Mouse (Mus musculus) hindbrain, embryonic 10.5 days (tissue): ENCODE data around the gene Hba-a1. TPM values are rescaled to one million over a fixed set of nuclear protein-coding genes. Genes with fewer than 3 reads are reported as not detected.
"Not testable (repeated sequence)": the region's sequence is repeated elsewhere in the genome, so short reads cannot be mapped to it uniquely, and the experiment has no call there.

Experiments used
- DNase-seq: peaks from one replicate; pipeline ENCODE4 v3.0.0-alpha.2; 2017; ENCODE audit warnings: low spot score
- H3K27ac ChIP-seq: fragments of 300-500 bp; sonication (generic); 2 replicates; pipeline ENCODE4 v1.5.1; 2016; ENCODE audit warnings: mild to moderate bottlenecking, moderate library complexity
- H3K27me3 ChIP-seq: fragments of 300-500 bp; sonication (generic); 2 replicates; pipeline ENCODE4 v1.6.1; 2016; ENCODE audit warnings: mild to moderate bottlenecking; ENCODE audit not compliant: poor library complexity, insufficient read depth, severe bottlenecking
- H3K36me3 ChIP-seq: fragments of 300-500 bp; sonication (generic); 2 replicates; pipeline ENCODE4 v1.6.1; 2016; ENCODE audit warnings: mild to moderate bottlenecking, moderate library complexity
- H3K4me1 ChIP-seq: fragments of 300-500 bp; sonication (generic); replicated peaks from 2 replicates; pipeline ENCODE4 v1.6.1; 2016; ENCODE audit warnings: mild to moderate bottlenecking
- H3K4me3 ChIP-seq: fragments of 300-500 bp; sonication (generic); 2 replicates; pipeline ENCODE4 v1.5.1; 2016; ENCODE audit warnings: mild to moderate bottlenecking, moderate library complexity
- H3K9me3 ChIP-seq: fragments of 300-500 bp; sonication (generic); 2 replicates; pipeline ENCODE4 v1.6.1; 2016; ENCODE audit warnings: mild to moderate bottlenecking, moderate library complexity
- WGBS: fragments of 180-500 bp; shearing (Covaris S2); methylation state at CpG from one replicate; pipeline ENCODE4 v1.1.7; 2016; 5-methylcytosine and 5-hydroxymethylcytosine counted together
- polyA plus RNA-seq: library from polyadenylated mRNA; unstranded; fragments of >200 nt; fragmentation: Nextera tagmentation; extraction: Ambion mirVana; gene quantifications from 2 replicates; pipeline ENCODE4 v1.2.1, GENCODE M21; 2016

The Hba-a1 gene
- polyA plus RNA-seq, 1 experiment from 2014 or later, result 2,589 TPM

GRCm38 (mm10) chr11:32267188-32267884 lies 16.0 kb upstream of the Hba-a1 start, which contains the start of gene Nprl3:
Gene Nprl3 (minus strand): TSS chr11:32267707.
- peaks cover 24% of the 10 kb centered on the region for H3K4me1 ChIP-seq
- H3K27ac ChIP-seq, result peak within 1 kb of the TSS; percentile 99
- peak within 1 kb of the TSS; percentile 93 for H3K4me3 ChIP-seq
- H3K9me3 ChIP-seq, result no peaks in the 10 kb centered on the region
- peak; percentile 95 for DNase-seq
- WGBS, result under 1% methylated on average over 54 of the region's 54 CpGs
- no peaks in the 10 kb centered on the region for H3K27me3 ChIP-seq
- H3K36me3 ChIP-seq, result peaks cover 6% of the 10 kb centered on the region

GRCm38 (mm10) chr11:32267964-32268363 lies 15.3 kb upstream of the Hba-a1 start:
- H3K27me3 ChIP-seq, result no peaks in the 10 kb centered on the region
- H3K36me3 ChIP-seq, result no peaks in the 10 kb centered on the region; the same call in 1 of the 2 replicates
- peaks cover 19% of the 10 kb centered on the region for H3K4me1 ChIP-seq
- 28% methylated on average over 5 of the region's 5 CpGs for WGBS
- H3K27ac ChIP-seq, result peak overlapping the region; percentile 99
- no peaks in the 10 kb centered on the region for H3K9me3 ChIP-seq
- H3K4me3 ChIP-seq, result peak overlapping the region; percentile 93
- no peak for DNase-seq

GRCm38 (mm10) chr11:32268952-32269351 lies 14.4 kb upstream of the Hba-a1 start:
- no peak overlapping the region for H3K4me3 ChIP-seq
- no peak for DNase-seq
- no peaks in the 10 kb centered on the region for H3K9me3 ChIP-seq
- H3K27ac ChIP-seq, result no peak overlapping the region
- peaks cover 19% of the 10 kb centered on the region for H3K4me1 ChIP-seq
- no peaks in the 10 kb centered on the region for H3K27me3 ChIP-seq
- H3K36me3 ChIP-seq, result no peaks in the 10 kb centered on the region
- WGBS, result 85% methylated on average over 5 of the region's 5 CpGs

GRCm38 (mm10) chr11:32271178-32271577 lies 12.1 kb upstream of the Hba-a1 start:
- peaks cover under 1% of the 10 kb centered on the region; the same call in 1 of the 2 replicates for H3K27me3 ChIP-seq
- H3K4me3 ChIP-seq, result no peak overlapping the region
- 44% methylated on average over 4 of the region's 4 CpGs for WGBS
- H3K4me1 ChIP-seq, result peaks cover 13% of the 10 kb centered on the region
- H3K9me3 ChIP-seq, result no peaks in the 10 kb centered on the region
- no peak for DNase-seq
- H3K27ac ChIP-seq, result no peak overlapping the region
- H3K36me3 ChIP-seq, result no peaks in the 10 kb centered on the region

GRCm38 (mm10) chr11:32276347-32276746 lies 7.0 kb upstream of the Hba-a1 start, which contains the start of gene Hba-x:
Gene Hba-x (plus strand): TSS chr11:32276400.
- H3K27ac ChIP-seq, result no peak within 1 kb of the TSS; the same call in 1 of the 2 replicates
- H3K27me3 ChIP-seq, result peaks cover 24% of the 10 kb centered on the region
- no peaks in the 10 kb centered on the region for H3K9me3 ChIP-seq
- 77% methylated on average over 3 of the region's 3 CpGs for WGBS
- no peaks in the 10 kb centered on the region for H3K36me3 ChIP-seq
- DNase-seq, result no peak
- H3K4me1 ChIP-seq, result no peaks in the 10 kb centered on the region
- no peak within 1 kb of the TSS for H3K4me3 ChIP-seq

GRCm38 (mm10) chr11:32277736-32278457 lies 5.4 kb upstream of the Hba-a1 start:
- DNase-seq, result no peak
- Histone ChIP-seq H3K4me1 (no peaks in the 10 kb centered on the region), H3K36me3 (no peaks in the 10 kb centered on the region), H3K9me3 (no peaks in the 10 kb centered on the region), H3K27ac (0 out of 2 replicates have a peak overlapping the region, but pooled peaks have one; percentile 12), H3K27me3 (peaks cover 24% of the 10 kb centered on the region), H3K4me3 (no peak overlapping the region)
- 70% methylated on average over 21 of the region's 21 CpGs for WGBS

GRCm38 (mm10) chr11:32278458-32278957 lies 4.8 kb upstream of the Hba-a1 start:
- H3K4me1 ChIP-seq, result no peaks in the 10 kb centered on the region
- H3K9me3 ChIP-seq, result no peaks in the 10 kb centered on the region
- DNase-seq, result no peak
- H3K27ac ChIP-seq, result no peak overlapping the region
- no peaks in the 10 kb centered on the region for H3K36me3 ChIP-seq
- no peak overlapping the region for H3K4me3 ChIP-seq
- H3K27me3 ChIP-seq, result peaks cover 24% of the 10 kb centered on the region
- WGBS, result 83% methylated on average over 12 of the region's 12 CpGs

GRCm38 (mm10) chr11:32280646-32281045 lies 2.7 kb upstream of the Hba-a1 start:
- no peaks in the 10 kb centered on the region for H3K9me3 ChIP-seq
- no peaks in the 10 kb centered on the region for H3K4me1 ChIP-seq
- no peak overlapping the region for H3K27ac ChIP-seq
- no peak for DNase-seq
- no peak overlapping the region for H3K4me3 ChIP-seq
- H3K27me3 ChIP-seq, result peaks cover 24% of the 10 kb centered on the region
- WGBS, result 81% methylated on average over 2 of the region's 2 CpGs
- no peaks in the 10 kb centered on the region for H3K36me3 ChIP-seq

GRCm38 (mm10) chr11:32281416-32282144 lies 1.7 kb upstream of the Hba-a1 start:
- Histone ChIP-seq H3K4me3 (no peak overlapping the region), H3K27me3 (peaks cover 20% of the 10 kb centered on the region), H3K27ac (no peak overlapping the region), H3K4me1 (no peaks in the 10 kb centered on the region), H3K36me3 (no peaks in the 10 kb centered on the region), H3K9me3 (no peaks in the 10 kb centered on the region)
- no peak for DNase-seq
- 70% methylated on average over 1 of the region's 1 CpGs for WGBS

- H3K27ac ChIP-seq, H3K9me3 ChIP-seq, H3K36me3 ChIP-seq, H3K4me1 ChIP-seq, DNase-seq, H3K4me3 ChIP-seq: not testable (repeated sequence)
- 71% methylated on average over 2 of the region's 2 CpGs for WGBS
- peaks cover 16% of the 10 kb centered on the region for H3K27me3 ChIP-seq
These were observed 1.3 kb downstream of the Hba-a1 start for GRCm38 (mm10) chr11:32284582-32284981.

GRCm38 (mm10) chr11:32285031-32285775 lies 1.9 kb downstream of the Hba-a1 start:
- 79% methylated on average over 7 of the region's 7 CpGs for WGBS
- DNase-seq, result no peak
- H3K9me3 ChIP-seq, result no peaks in the 10 kb centered on the region
- H3K27ac ChIP-seq, result no peak overlapping the region
- no peak overlapping the region for H3K4me3 ChIP-seq
- peaks cover 16% of the 10 kb centered on the region for H3K27me3 ChIP-seq
- no peaks in the 10 kb centered on the region for H3K4me1 ChIP-seq
- no peaks in the 10 kb centered on the region for H3K36me3 ChIP-seq

- H3K4me1 ChIP-seq, H3K36me3 ChIP-seq, DNase-seq, H3K4me3 ChIP-seq, H3K27ac ChIP-seq, H3K9me3 ChIP-seq: not testable (repeated sequence)
- H3K27me3 ChIP-seq, result peaks cover 16% of the 10 kb centered on the region
These were observed 2.6 kb downstream of the Hba-a1 start for GRCm38 (mm10) chr11:32285887-32286286.
